Mouse (Mus musculus): ENCODE results near the gene Syt17. TPM values are rescaled to one million over a fixed set of nuclear protein-coding genes. Genes with fewer than 3 reads are reported as not detected.

Syt17 gene
- under 1 TPM; 0.41 to 0.61 TPM for total RNA-seq (2021)
- long read RNA-seq, experiment 1, partial matches to known transcripts: 0 of 1 reads
- long read RNA-seq, experiment 1, other reads (novel, unspliced or antisense): 1 of 1 reads
- long read RNA-seq, experiment 2, partial matches to known transcripts: 0 of 2 reads
- long read RNA-seq, experiment 2, other reads (novel, unspliced or antisense): 2 of 2 reads

GRCm38 (mm10) chr7:118448134-118448967 lies at the start of gene Syt17:
Gene Syt17 (minus strand): TSS chr7:118448222.
- H3K27ac ChIP-seq: peak within 1 kb of the TSS; percentile 56
- intact Hi-C loops (cut with DNase I): loop anchor here (1.0 to 5.0 kb wide), 3 partner anchors 49 to 144 kb away; no protein-coding TSS in a partner anchor
- TF ChIP-seq CTCF (IDR thresholded peaks at IDR 0.05): peak; percentile 81
- DNase-seq: peak; percentile 86
- peak within 1 kb of the TSS; percentile 78 for H3K4me3 ChIP-seq

GRCm38 (mm10) chr7:118494892-118495579 lies 47.0 kb upstream of the Syt17 start:
- intact Hi-C loops (cut with DNase I): loop anchor here (5.0 kb wide), 1 partner anchor 48 kb away; the partner anchor contains the start of gene Syt17
- no peak overlapping the region for H3K27ac ChIP-seq
- no peak for DNase-seq
- no peak for TF ChIP-seq CTCF (IDR thresholded peaks at IDR 0.05)
- H3K4me3 ChIP-seq: no peak overlapping the region

DNA sequence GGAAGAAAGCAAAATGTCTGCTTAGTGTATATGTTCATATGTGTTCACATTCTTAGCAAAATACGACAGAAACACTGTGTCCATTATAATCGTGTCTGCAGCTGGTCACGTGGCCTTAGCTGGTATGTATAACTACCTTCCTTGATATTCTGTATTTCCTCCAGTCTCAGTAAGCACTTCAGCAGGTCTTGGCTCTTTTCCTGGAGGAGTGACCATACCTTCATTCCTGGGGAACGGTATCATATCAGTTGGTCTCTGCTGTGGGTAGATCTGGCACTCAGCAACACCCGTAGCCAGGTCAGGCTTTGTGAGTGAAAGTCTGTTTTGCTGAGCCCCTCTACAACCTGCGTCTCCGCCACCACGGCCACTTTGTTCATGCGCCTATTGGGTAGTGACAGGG lies 45.9 kb upstream of the Syt17 start:
- Histone ChIP-seq H3K27ac (no peak overlapping the region), H3K4me3 (no peak overlapping the region)
- intact Hi-C loops (cut with DNase I): no loop called here
- TF ChIP-seq CTCF (IDR thresholded peaks at IDR 0.05): no peak
- DNase-seq: no peak

GRCm38 (mm10) chr7:118491431-118492147 lies 43.6 kb upstream of the Syt17 start, which contains the start of gene Itpripl2:
Gene Itpripl2 (minus strand): TSS chr7:118491975.
- H3K4me3 ChIP-seq: peak within 1 kb of the TSS; percentile 94
- H3K27ac ChIP-seq: peak within 1 kb of the TSS; percentile 96
- TF ChIP-seq CTCF (IDR thresholded peaks at IDR 0.05): peak; percentile 10; the same call in 1 of the 2 replicates
- DNase-seq: peak; percentile 91
- intact Hi-C loops (cut with DNase I): no loop called here

- intact Hi-C loops (cut with DNase I): no loop called here
- peak; percentile 34; the same call in 1 of the 2 replicates for TF ChIP-seq CTCF (IDR thresholded peaks at IDR 0.05)
- DNase-seq: peak; percentile 40
- peak overlapping the region; percentile 94 for H3K4me3 ChIP-seq
- peak overlapping the region; percentile 96 for H3K27ac ChIP-seq
Observed at GRCm38 (mm10) chr7:118490666-118491430, 42.8 kb upstream of the Syt17 start.

DNA sequence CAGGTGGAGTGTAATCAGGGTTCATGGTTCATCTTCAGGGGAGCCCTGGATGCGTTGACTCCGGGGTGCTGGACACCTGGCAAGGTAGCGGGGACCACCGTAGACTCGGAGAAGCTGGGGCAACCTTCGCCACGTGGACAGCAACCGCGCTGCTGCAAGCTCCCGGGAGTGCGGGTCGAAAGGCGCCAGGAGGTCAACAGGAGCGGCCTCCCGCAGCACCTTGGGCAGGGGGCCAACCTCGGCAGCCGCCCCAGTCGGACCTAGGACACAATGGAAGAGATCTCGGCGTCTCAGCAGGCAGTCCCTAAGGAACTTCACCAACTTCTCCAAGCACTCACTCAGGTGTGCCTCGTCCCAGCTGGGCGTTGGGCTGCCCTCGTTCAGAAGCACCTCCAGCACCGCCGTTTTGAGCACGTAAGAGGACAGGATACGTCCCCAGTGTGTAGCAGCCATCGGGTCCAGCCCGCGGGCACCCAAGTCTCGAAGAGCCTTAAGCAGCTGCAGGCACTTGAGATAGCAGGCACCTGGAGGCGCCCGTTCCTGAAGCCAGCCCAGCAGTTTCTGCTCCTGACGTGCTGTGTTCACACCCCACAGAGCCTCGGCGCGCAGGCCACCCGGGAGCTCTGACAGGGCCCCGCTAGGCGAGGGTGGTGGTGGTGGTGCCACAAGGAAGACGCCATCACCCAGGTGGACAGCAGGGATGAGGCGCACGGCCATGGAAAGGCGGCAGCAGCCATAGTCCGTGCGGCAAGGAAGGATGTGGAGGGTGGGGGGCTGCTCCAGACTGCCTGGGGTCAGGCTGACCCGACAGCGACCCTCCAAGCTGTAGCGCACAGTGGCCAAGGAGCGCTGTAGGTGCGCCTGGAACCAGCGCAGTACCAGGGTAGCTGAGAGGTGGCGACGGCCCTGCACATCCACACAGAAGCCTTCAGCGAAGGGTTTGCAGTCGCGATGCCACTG lies 42.0 kb upstream of the Syt17 start:
- no peak for TF ChIP-seq CTCF (IDR thresholded peaks at IDR 0.05)
- Histone ChIP-seq H3K4me3 (peak overlapping the region; percentile 94), H3K27ac (peak overlapping the region; percentile 96)
- DNase-seq: peak; percentile 52
- intact Hi-C loops (cut with DNase I): no loop called here

GRCm38 (mm10) chr7:118488060-118488664 lies 40.1 kb upstream of the Syt17 start:
- Histone ChIP-seq H3K27ac (peak overlapping the region; percentile 96), H3K4me3 (peak overlapping the region; percentile 94)
- DNase-seq: no peak
- intact Hi-C loops (cut with DNase I): no loop called here
- no peak; the same call in 1 of the 2 replicates for TF ChIP-seq CTCF (IDR thresholded peaks at IDR 0.05)

DNA sequence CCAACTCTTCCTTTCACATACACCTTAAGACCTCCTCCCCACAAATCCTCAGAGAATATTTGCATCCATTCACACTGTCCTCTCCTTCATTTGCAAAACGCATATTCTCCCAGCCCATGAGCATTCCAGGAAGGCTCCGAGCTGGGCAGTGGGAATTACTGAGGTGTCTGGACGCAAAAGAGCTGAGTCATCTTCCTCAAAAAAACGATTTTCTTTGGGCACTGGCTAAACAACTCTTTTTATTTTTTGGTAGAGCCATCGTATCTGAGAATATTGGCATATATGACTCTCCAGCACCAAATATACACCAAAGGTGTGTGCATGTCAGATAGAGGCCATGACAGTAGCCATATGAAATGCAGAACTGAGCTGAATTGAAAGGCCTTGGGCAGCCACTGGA lies 38.9 kb upstream of the Syt17 start:
- Histone ChIP-seq H3K4me3 (peak overlapping the region; percentile 37), H3K27ac (peak overlapping the region; percentile 40)
- no peak for TF ChIP-seq CTCF (IDR thresholded peaks at IDR 0.05)
- no peak for DNase-seq
- intact Hi-C loops (cut with DNase I): no loop called here

GRCm38 (mm10) chr7:118483996-118484395 lies 36.0 kb upstream of the Syt17 start:
- DNase-seq: no peak
- no peak for TF ChIP-seq CTCF (IDR thresholded peaks at IDR 0.05)
- intact Hi-C loops (cut with DNase I): no loop called here

GRCm38 (mm10) chr7:118482001-118482400 lies 34.0 kb upstream of the Syt17 start:
- intact Hi-C loops (cut with DNase I): no loop called here
- no peak for TF ChIP-seq CTCF (IDR thresholded peaks at IDR 0.05)
- no peak for DNase-seq
- no peak overlapping the region for H3K4me3 ChIP-seq
- peak overlapping the region; percentile 20 for H3K27ac ChIP-seq

More at GRCm38 (mm10) chr7:118483996-118484395, 36.0 kb upstream of the Syt17 start:
- no peak overlapping the region for H3K27ac ChIP-seq
- no peak overlapping the region for H3K4me3 ChIP-seq
